Mouse (Mus musculus): Measurements from ENCODE around the gene Ppp1cb. TPM values are rescaled to one million over a fixed set of nuclear protein-coding genes. Genes with fewer than 3 reads are reported as not detected.
A peak's percentile ranks its signal among the peaks of the same experiment; 100 is the strongest.

The Ppp1cb gene
- polyA plus RNA-seq, 1 experiment from 2014 or later = 240 TPM

GRCm38 (mm10) chr5:32459882-32460751, 1.5 kb downstream of the Ppp1cb start:
- Histone ChIP-seq H3K36me3 (ENCODE audit: control insufficient read depth, insufficient read depth, low read length) (no peaks in the 10 kb centered on the region), H3K4me3 (ENCODE audit: low read depth, low read length) (peak overlapping the region; percentile 85), H3K9me3 (ENCODE audit: control insufficient read depth, low read length) (no peaks in the 10 kb centered on the region), H3K27me3 (ENCODE audit: control insufficient read depth, insufficient read depth, low read length) (no peaks in the 10 kb centered on the region), H3K4me2 (ENCODE audit: low read depth, low read length) (peak overlapping the region; percentile 49), H3K27ac (ENCODE audit: low read depth, low read length) (peak overlapping the region; percentile 99), H3K4me1 (ENCODE audit: control insufficient read depth, insufficient read depth, low read length) (peaks cover 6% of the 10 kb centered on the region; the same call in 1 of the 2 replicates), H3K9ac (replicated peaks; ENCODE audit: low read depth, low read length) (peak overlapping the region; percentile 96)
- no peak for ATAC-seq (ENCODE audit: low read depth)
- under 1% methylated on average over 19 of the region's 19 CpGs for whole genome bisulfite sequencing

- H3K27me3 ChIP-seq (ENCODE audit: control insufficient read depth, insufficient read depth, low read length) = no peaks in the 10 kb centered on the region
- no peak overlapping the region for H3K9ac ChIP-seq (replicated peaks; ENCODE audit: low read depth, low read length)
Observed at GRCm38 (mm10) chr5:32460973-32461372, 2.3 kb downstream of the Ppp1cb start.

GRCm38 (mm10) chr5:32472332-32473028, 13.8 kb downstream of the Ppp1cb start:
- Histone ChIP-seq H3K9me3 (ENCODE audit: control insufficient read depth, low read length) (no peaks in the 10 kb centered on the region), H3K4me1 (ENCODE audit: control insufficient read depth, insufficient read depth, low read length) (0 out of 2 replicates have a peak, but pooled peaks cover 3% of the 10 kb centered on the region), H3K36me3 (ENCODE audit: control insufficient read depth, insufficient read depth, low read length) (no peaks in the 10 kb centered on the region), H3K27me3 (ENCODE audit: control insufficient read depth, insufficient read depth, low read length) (no peaks in the 10 kb centered on the region), H3K4me2 (ENCODE audit: low read depth, low read length) (no peak overlapping the region), H3K4me3 (ENCODE audit: low read depth, low read length) (no peak overlapping the region), H3K9ac (replicated peaks; ENCODE audit: low read depth, low read length) (no peak overlapping the region), H3K27ac (ENCODE audit: low read depth, low read length) (no peak overlapping the region)
- 94% methylated on average over 4 of the region's 4 CpGs for WGBS
- no peak for ATAC-seq (ENCODE audit: low read depth)

More at GRCm38 (mm10) chr5:32460973-32461372, 2.3 kb downstream of the Ppp1cb start:
- Histone ChIP-seq H3K9me3 (ENCODE audit: control insufficient read depth, low read length) (no peaks in the 10 kb centered on the region), H3K4me1 (ENCODE audit: control insufficient read depth, insufficient read depth, low read length) (peaks cover 6% of the 10 kb centered on the region; the same call in 1 of the 2 replicates), H3K4me3 (ENCODE audit: low read depth, low read length) (peak overlapping the region; percentile 18; the same call in 1 of the 2 replicates), H3K27ac (ENCODE audit: low read depth, low read length) (no peak overlapping the region), H3K4me2 (ENCODE audit: low read depth, low read length) (peak overlapping the region; percentile 37), H3K36me3 (ENCODE audit: control insufficient read depth, insufficient read depth, low read length) (no peaks in the 10 kb centered on the region)
- 44% methylated on average over 2 of the region's 2 CpGs for WGBS
- ATAC-seq (ENCODE audit: low read depth) = no peak

- H3K9ac ChIP-seq (replicated peaks; ENCODE audit: low read depth, low read length) = no peak overlapping the region
- no peaks in the 10 kb centered on the region for H3K9me3 ChIP-seq (ENCODE audit: control insufficient read depth, low read length)
- 0 out of 2 replicates have a peak, but pooled peaks cover 3% of the 10 kb centered on the region for H3K4me1 ChIP-seq (ENCODE audit: control insufficient read depth, insufficient read depth, low read length)
- H3K36me3 ChIP-seq (ENCODE audit: control insufficient read depth, insufficient read depth, low read length) = no peaks in the 10 kb centered on the region
- 93% methylated on average over 2 of the region's 2 CpGs for WGBS
- no peak overlapping the region for H3K4me2 ChIP-seq (ENCODE audit: low read depth, low read length)
- no peaks in the 10 kb centered on the region for H3K27me3 ChIP-seq (ENCODE audit: control insufficient read depth, insufficient read depth, low read length)
- H3K4me3 ChIP-seq (ENCODE audit: low read depth, low read length) = no peak overlapping the region
- ATAC-seq (ENCODE audit: low read depth) = no peak
- no peak overlapping the region for H3K27ac ChIP-seq (ENCODE audit: low read depth, low read length)
Observed at GRCm38 (mm10) chr5:32473029-32473352, 14.3 kb downstream of the Ppp1cb start.

GRCm38 (mm10) chr5:32476501-32476900, 17.9 kb downstream of the Ppp1cb start:
- Histone ChIP-seq H3K4me2 (ENCODE audit: low read depth, low read length) (no peak overlapping the region), H3K27me3 (ENCODE audit: control insufficient read depth, insufficient read depth, low read length) (no peaks in the 10 kb centered on the region), H3K9ac (replicated peaks; ENCODE audit: low read depth, low read length) (no peak overlapping the region), H3K4me1 (ENCODE audit: control insufficient read depth, insufficient read depth, low read length) (0 out of 2 replicates have a peak, but pooled peaks cover 3% of the 10 kb centered on the region), H3K27ac (ENCODE audit: low read depth, low read length) (no peak overlapping the region), H3K9me3 (ENCODE audit: control insufficient read depth, low read length) (no peaks in the 10 kb centered on the region), H3K36me3 (ENCODE audit: control insufficient read depth, insufficient read depth, low read length) (peaks cover 8% of the 10 kb centered on the region; the same call in 1 of the 2 replicates), H3K4me3 (ENCODE audit: low read depth, low read length) (no peak overlapping the region)
- no peak for ATAC-seq (ENCODE audit: low read depth)

- no peak overlapping the region for H3K4me3 ChIP-seq (ENCODE audit: low read depth, low read length)
- H3K27me3 ChIP-seq (ENCODE audit: control insufficient read depth, insufficient read depth, low read length) = no peaks in the 10 kb centered on the region
- peaks cover 10% of the 10 kb centered on the region; the same call in 1 of the 2 replicates for H3K36me3 ChIP-seq (ENCODE audit: control insufficient read depth, insufficient read depth, low read length)
- WGBS = 92% methylated on average over 4 of the region's 4 CpGs
- no peak overlapping the region for H3K4me2 ChIP-seq (ENCODE audit: low read depth, low read length)
- no peaks in the 10 kb centered on the region for H3K9me3 ChIP-seq (ENCODE audit: control insufficient read depth, low read length)
- H3K9ac ChIP-seq (replicated peaks; ENCODE audit: low read depth, low read length) = no peak overlapping the region
- no peak for ATAC-seq (ENCODE audit: low read depth)
- no peaks in the 10 kb centered on the region for H3K4me1 ChIP-seq (ENCODE audit: control insufficient read depth, insufficient read depth, low read length)
- H3K27ac ChIP-seq (ENCODE audit: low read depth, low read length) = no peak overlapping the region
Observed at GRCm38 (mm10) chr5:32478972-32479371, 20.3 kb downstream of the Ppp1cb start.

GRCm38 (mm10) chr5:32485430-32485829, 26.8 kb downstream of the Ppp1cb start:
- Histone ChIP-seq H3K4me1 (ENCODE audit: control insufficient read depth, insufficient read depth, low read length) (no peaks in the 10 kb centered on the region), H3K27me3 (ENCODE audit: control insufficient read depth, insufficient read depth, low read length) (no peaks in the 10 kb centered on the region), H3K27ac (ENCODE audit: low read depth, low read length) (no peak overlapping the region), H3K36me3 (ENCODE audit: control insufficient read depth, insufficient read depth, low read length) (peaks cover 57% of the 10 kb centered on the region), H3K4me3 (ENCODE audit: low read depth, low read length) (no peak overlapping the region), H3K4me2 (ENCODE audit: low read depth, low read length) (no peak overlapping the region), H3K9me3 (ENCODE audit: control insufficient read depth, low read length) (no peaks in the 10 kb centered on the region), H3K9ac (replicated peaks; ENCODE audit: low read depth, low read length) (no peak overlapping the region)
- 88% methylated on average over 3 of the region's 3 CpGs for WGBS
- no peak for ATAC-seq (ENCODE audit: low read depth)

- Histone ChIP-seq H3K4me1 (ENCODE audit: control insufficient read depth, insufficient read depth, low read length) (no peaks in the 10 kb centered on the region), H3K4me2 (ENCODE audit: low read depth, low read length) (no peak overlapping the region), H3K27me3 (ENCODE audit: control insufficient read depth, insufficient read depth, low read length) (no peaks in the 10 kb centered on the region), H3K27ac (ENCODE audit: low read depth, low read length) (no peak overlapping the region), H3K4me3 (ENCODE audit: low read depth, low read length) (no peak overlapping the region), H3K36me3 (ENCODE audit: control insufficient read depth, insufficient read depth, low read length) (peaks cover 53% of the 10 kb centered on the region), H3K9ac (replicated peaks; ENCODE audit: low read depth, low read length) (no peak overlapping the region), H3K9me3 (ENCODE audit: control insufficient read depth, low read length) (no peaks in the 10 kb centered on the region)
- 89% methylated on average over 2 of the region's 2 CpGs for WGBS
- ATAC-seq (ENCODE audit: low read depth) = no peak
Observed at GRCm38 (mm10) chr5:32488044-32488443, 29.4 kb downstream of the Ppp1cb start.
